Mouse (Mus musculus) kidney, embryonic 14.5 days (tissue): ENCODE results near the gene Zzz3. TPM values are rescaled to one million over a fixed set of nuclear protein-coding genes. Genes with fewer than 3 reads are reported as not detected.
A peak's percentile ranks its signal among the peaks of the same experiment; 100 is the strongest.

Experiments
- ATAC-seq: fragments of 200-750 bp; cut with Nextera tagmentation; 2 replicates; pipeline ENCODE4 v1.8.0; 2017; ENCODE audit warnings: moderate number of reproducible peaks, mild to moderate bottlenecking, moderate TSS enrichment, moderate library complexity; ENCODE audit not compliant: low FRiP score, low TSS enrichment
- H3K27ac ChIP-seq: fragments of 300-500 bp; sonication (generic); 2 replicates; pipeline ENCODE4 v1.5.1; 2014; ENCODE audit warnings: low read depth, mild to moderate bottlenecking, low read length, moderate library complexity, mixed read lengths
- H3K27me3 ChIP-seq: fragments of 300-500 bp; sonication (generic); 2 replicates; pipeline ENCODE4 v1.6.1; 2014; ENCODE audit warnings: mild to moderate bottlenecking, low read length; ENCODE audit not compliant: control insufficient read depth, insufficient read depth
- H3K36me3 ChIP-seq: fragments of 300-500 bp; sonication (generic); 2 replicates; pipeline ENCODE4 v1.6.1; 2014; ENCODE audit warnings: low read length, mixed read lengths; ENCODE audit not compliant: control insufficient read depth, insufficient read depth
- H3K4me1 ChIP-seq: fragments of 300-500 bp; sonication (generic); 2 replicates; pipeline ENCODE4 v1.6.1; 2014; ENCODE audit warnings: low read length, mixed read lengths; ENCODE audit not compliant: control insufficient read depth, insufficient read depth
- H3K4me2 ChIP-seq: fragments of 300-500 bp; sonication (generic); replicated peaks from 2 replicates; pipeline ENCODE4 v1.6.1; 2014; ENCODE audit warnings: low read depth, mild to moderate bottlenecking, low read length
- H3K4me3 ChIP-seq: fragments of 300-500 bp; sonication (generic); 2 replicates; pipeline ENCODE4 v1.5.1; 2014; ENCODE audit warnings: mild to moderate bottlenecking, low read length
- H3K9ac ChIP-seq: fragments of 300-500 bp; sonication (generic); 2 replicates; pipeline ENCODE4 v1.6.1; 2014; ENCODE audit warnings: low read depth, mild to moderate bottlenecking, low read length, moderate library complexity
- H3K9me3 ChIP-seq: fragments of 300-500 bp; sonication (generic); 2 replicates; pipeline ENCODE4 v1.6.1; 2016; ENCODE audit warnings: low read length; ENCODE audit not compliant: control insufficient read depth
- WGBS: fragments of 180-500 bp; shearing (Covaris S2); extraction: QIAGEN DNeasy Blood & Tissue Kit; methylation state at CpG from one replicate; pipeline ENCODE4 v1.1.7; 2014; 5-methylcytosine and 5-hydroxymethylcytosine counted together
- polyA plus RNA-seq: library from polyadenylated mRNA; unstranded; fragments of >200 nt; fragmentation: Nextera tagmentation; extraction: Ambion mirVana; gene quantifications from 2 replicates; pipeline ENCODE4 v1.2.1, GENCODE M21; 2014

The Zzz3 gene
- polyA plus RNA-seq, 1 experiment from 2014 or later, result 70.8 TPM

- Histone ChIP-seq H3K4me3 (no peak overlapping the region), H3K9ac (no peak overlapping the region), H3K27ac (no peak overlapping the region), H3K4me2 (no peak overlapping the region), H3K36me3 (peaks cover 2% of the 10 kb centered on the region; the same call in 1 of the 2 replicates), H3K9me3 (no peaks in the 10 kb centered on the region), H3K27me3 (no peaks in the 10 kb centered on the region), H3K4me1 (peaks cover 10% of the 10 kb centered on the region)
- WGBS, result 87% methylated on average over 10 of the region's 10 CpGs
- no peak for ATAC-seq
These were observed 41.7 kb upstream of the Zzz3 start for GRCm38 (mm10) chr3:152353434-152354177.

- Histone ChIP-seq H3K9ac (no peak overlapping the region), H3K27ac (no peak overlapping the region), H3K4me2 (no peak overlapping the region), H3K4me3 (no peak overlapping the region), H3K9me3 (no peaks in the 10 kb centered on the region), H3K36me3 (peaks cover 8% of the 10 kb centered on the region; the same call in 1 of the 2 replicates), H3K4me1 (peaks cover 8% of the 10 kb centered on the region), H3K27me3 (no peaks in the 10 kb centered on the region)
- no peak for ATAC-seq
- WGBS, result 52% methylated on average over 5 of the region's 5 CpGs
These were observed 39.9 kb upstream of the Zzz3 start for GRCm38 (mm10) chr3:152355361-152355760.

- Histone ChIP-seq H3K4me1 (no peaks in the 10 kb centered on the region), H3K27ac (no peak overlapping the region), H3K9ac (no peak overlapping the region), H3K4me2 (no peak overlapping the region), H3K9me3 (no peaks in the 10 kb centered on the region), H3K27me3 (no peaks in the 10 kb centered on the region), H3K4me3 (no peak overlapping the region), H3K36me3 (peaks cover 19% of the 10 kb centered on the region; the same call in 1 of the 2 replicates)
- ATAC-seq, result peak; percentile 93
- WGBS, result 51% methylated on average over 9 of the region's 9 CpGs
These were observed 38.5 kb upstream of the Zzz3 start for GRCm38 (mm10) chr3:152356751-152357150.

- peaks cover 39% of the 10 kb centered on the region for H3K36me3 ChIP-seq
These were observed 36.1 kb upstream of the Zzz3 start for GRCm38 (mm10) chr3:152359151-152359550.

GRCm38 (mm10) chr3:152364181-152364580, 31.1 kb upstream of the Zzz3 start:
- no peak overlapping the region for H3K27ac ChIP-seq
- H3K27me3 ChIP-seq, result no peaks in the 10 kb centered on the region
- WGBS, result 92% methylated on average over 2 of the region's 2 CpGs
- no peak for ATAC-seq
- H3K9ac ChIP-seq, result no peak overlapping the region
- H3K9me3 ChIP-seq, result no peaks in the 10 kb centered on the region
- no peaks in the 10 kb centered on the region for H3K4me1 ChIP-seq
- no peak overlapping the region for H3K4me2 ChIP-seq
- peaks cover 76% of the 10 kb centered on the region for H3K36me3 ChIP-seq
- no peak overlapping the region for H3K4me3 ChIP-seq

More at GRCm38 (mm10) chr3:152359151-152359550, 36.1 kb upstream of the Zzz3 start:
- no peak overlapping the region for H3K9ac ChIP-seq
- no peak overlapping the region for H3K4me3 ChIP-seq
- WGBS, result 89% methylated on average over 7 of the region's 7 CpGs
- H3K27me3 ChIP-seq, result no peaks in the 10 kb centered on the region
- no peak overlapping the region for H3K27ac ChIP-seq
- H3K9me3 ChIP-seq, result no peaks in the 10 kb centered on the region
- no peak for ATAC-seq
- H3K4me1 ChIP-seq, result no peaks in the 10 kb centered on the region
- no peak overlapping the region for H3K4me2 ChIP-seq

GRCm38 (mm10) chr3:152376063-152376462, 19.2 kb upstream of the Zzz3 start:
- WGBS, result 90% methylated on average over 4 of the region's 4 CpGs
- ATAC-seq, result no peak

GRCm38 (mm10) chr3:152384106-152384505, 11.2 kb upstream of the Zzz3 start:
- Histone ChIP-seq H3K27ac (no peak overlapping the region), H3K4me1 (no peaks in the 10 kb centered on the region), H3K9ac (no peak overlapping the region), H3K27me3 (no peaks in the 10 kb centered on the region), H3K36me3 (peaks cover 59% of the 10 kb centered on the region), H3K4me2 (no peak overlapping the region), H3K4me3 (no peak overlapping the region), H3K9me3 (no peaks in the 10 kb centered on the region)
- no peak for ATAC-seq
- WGBS, result 78% methylated on average over 11 of the region's 11 CpGs

More at GRCm38 (mm10) chr3:152376063-152376462, 19.2 kb upstream of the Zzz3 start:
- H3K27ac ChIP-seq, result no peak overlapping the region
- H3K36me3 ChIP-seq, result peaks cover 64% of the 10 kb centered on the region
- no peak overlapping the region for H3K9ac ChIP-seq
- no peak overlapping the region for H3K4me3 ChIP-seq
- no peaks in the 10 kb centered on the region for H3K9me3 ChIP-seq
- H3K4me1 ChIP-seq, result no peaks in the 10 kb centered on the region
- H3K27me3 ChIP-seq, result no peaks in the 10 kb centered on the region
- H3K4me2 ChIP-seq, result no peak overlapping the region

- Histone ChIP-seq H3K27me3 (no peaks in the 10 kb centered on the region), H3K4me3 (peak overlapping the region; percentile 82), H3K4me2 (peak overlapping the region; percentile 78), H3K27ac (peak overlapping the region; percentile 99), H3K9ac (peak overlapping the region; percentile 95), H3K9me3 (no peaks in the 10 kb centered on the region), H3K4me1 (peaks cover 32% of the 10 kb centered on the region), H3K36me3 (peaks cover 14% of the 10 kb centered on the region; the same call in 1 of the 2 replicates)
- ATAC-seq, result peak; percentile 92
- under 1% methylated on average over 83 of the region's 102 CpGs for WGBS
These were observed 1.2 kb downstream of the Zzz3 start for GRCm38 (mm10) chr3:152396278-152396987.

- H3K4me2 ChIP-seq, result peak overlapping the region; percentile 78
- ATAC-seq, result no peak
- WGBS, result under 1% methylated on average over 10 of the region's 10 CpGs
- H3K9me3 ChIP-seq, result no peaks in the 10 kb centered on the region
- no peaks in the 10 kb centered on the region for H3K27me3 ChIP-seq
- H3K36me3 ChIP-seq, result peaks cover 11% of the 10 kb centered on the region; the same call in 1 of the 2 replicates
- H3K27ac ChIP-seq, result peak overlapping the region; percentile 99
- H3K4me1 ChIP-seq, result peaks cover 37% of the 10 kb centered on the region
- H3K9ac ChIP-seq, result peak overlapping the region; percentile 95
- peak overlapping the region; percentile 82 for H3K4me3 ChIP-seq
These were observed 1.7 kb downstream of the Zzz3 start for GRCm38 (mm10) chr3:152396988-152397314.
